Mouse (Mus musculus) forebrain, embryonic 14.5 days (tissue): ENCODE measurements around the gene Olfr612. TPM values are rescaled to one million over a fixed set of nuclear protein-coding genes. Genes with fewer than 3 reads are reported as not detected.

Source experiments
- microRNA-seq: library from miRNA; unstranded; fragments of <30 nt; microRNA quantifications from one replicate; pipeline ENCODE4, GENCODE M21; 2016
- polyA plus RNA-seq: library from polyadenylated mRNA; unstranded; fragments of >200 nt; fragmentation: Nextera tagmentation; extraction: Ambion mirVana; gene quantifications from 2 replicates; pipeline ENCODE4 v1.2.1, GENCODE M21; 2014

The Olfr612 gene
- polyA plus RNA-seq, 1 experiment from 2014 or later: not detected

Small RNA genes within 50 kb of the gene (microRNA-seq; reads per million reads assigned to microRNA genes)
- gene Gm26506: not detected

Other genes with a start within 250 kb of the Olfr612 start
- not detected in 2 replicates for gene Olfr596, start 237.1 kb downstream of the Olfr612 start, polyA plus RNA-seq
- not detected in 2 replicates for gene Olfr597, start 226.4 kb downstream of the Olfr612 start, polyA plus RNA-seq
- not detected in 2 replicates for gene Olfr598, start 219.1 kb downstream of the Olfr612 start, polyA plus RNA-seq
- gene Olfr599, start 206.8 kb downstream of the Olfr612 start, polyA plus RNA-seq: not detected in 2 replicates
- not detected in 2 replicates for gene Olfr600, start 193.0 kb downstream of the Olfr612 start, polyA plus RNA-seq
- gene Olfr601, start 180.1 kb downstream of the Olfr612 start, polyA plus RNA-seq: not detected in 2 replicates
- not detected in 2 replicates for gene Olfr603, start 156.5 kb downstream of the Olfr612 start, polyA plus RNA-seq
- not detected in 2 replicates for gene Usp17lc, start 127.6 kb downstream of the Olfr612 start, polyA plus RNA-seq
- not detected in 2 replicates for gene Olfr605, start 97.3 kb downstream of the Olfr612 start, polyA plus RNA-seq
- gene Olfr606, start 93.7 kb downstream of the Olfr612 start, polyA plus RNA-seq: not detected in 2 replicates
- not detected in 2 replicates for gene Olfr607, start 78.6 kb downstream of the Olfr612 start, polyA plus RNA-seq
- not detected in 2 replicates for gene Olfr608, start 72.8 kb downstream of the Olfr612 start, polyA plus RNA-seq
- gene Olfr609, start 44.7 kb downstream of the Olfr612 start, polyA plus RNA-seq: not detected in 2 replicates
- not detected in 2 replicates for gene Olfr610, start 30.6 kb downstream of the Olfr612 start, polyA plus RNA-seq
- gene Olfr611, start 21.9 kb downstream of the Olfr612 start, polyA plus RNA-seq: not detected in 2 replicates
- not detected in 2 replicates for gene Olfr613, start 5.4 kb upstream of the Olfr612 start, polyA plus RNA-seq
- not detected in 2 replicates for gene Olfr615, start 13.4 kb upstream of the Olfr612 start, polyA plus RNA-seq
- not detected in 2 replicates for gene Olfr616, start 26.4 kb upstream of the Olfr612 start, polyA plus RNA-seq
- not detected in 2 replicates for gene Olfr617, start 30.3 kb upstream of the Olfr612 start, polyA plus RNA-seq
- gene Olfr618, start 47.4 kb upstream of the Olfr612 start, polyA plus RNA-seq: not detected in 2 replicates
- gene Olfr619, start 57.9 kb upstream of the Olfr612 start, polyA plus RNA-seq: not detected in 2 replicates
- not detected in 2 replicates for gene Olfr620, start 69.8 kb upstream of the Olfr612 start, polyA plus RNA-seq
- not detected in 2 replicates for gene Olfr622, start 100.0 kb upstream of the Olfr612 start, polyA plus RNA-seq
- gene Olfr623, start 121.0 kb upstream of the Olfr612 start, polyA plus RNA-seq: not detected in 2 replicates
- gene Olfr624, start 128.5 kb upstream of the Olfr612 start, polyA plus RNA-seq: not detected in 2 replicates
- not detected in 2 replicates for gene Olfr625-ps1, start 140.0 kb upstream of the Olfr612 start, polyA plus RNA-seq
- not detected in 2 replicates for gene Olfr243, start 172.0 kb upstream of the Olfr612 start, polyA plus RNA-seq
- not detected in 2 replicates for gene Olfr628, start 187.7 kb upstream of the Olfr612 start, polyA plus RNA-seq
- gene Olfr629, start 202.2 kb upstream of the Olfr612 start, polyA plus RNA-seq: not detected in 2 replicates
- not detected in 2 replicates for gene Olfr630, start 214.6 kb upstream of the Olfr612 start, polyA plus RNA-seq
- not detected in 2 replicates for gene Olfr69, start 228.9 kb upstream of the Olfr612 start, polyA plus RNA-seq
- gene Olfr68, start 237.0 kb upstream of the Olfr612 start, polyA plus RNA-seq: not detected in 2 replicates
- gene Olfr67, start 249.1 kb upstream of the Olfr612 start, polyA plus RNA-seq: not detected in 2 replicates